Mouse (Mus musculus): Measurements from ENCODE around the gene Rgs6. TPM values are rescaled to one million over a fixed set of nuclear protein-coding genes. Genes with fewer than 3 reads are reported as not detected.

Gene Rgs6
- total RNA-seq (2015; ENCODE audit: low replicate concordance) (1.3 TPM in 1 of 2 replicates, not detected in the other), total RNA-seq (2017; ENCODE audit: low replicate concordance) (0.42 and 0.51 TPM in 2 replicates)

DNA sequence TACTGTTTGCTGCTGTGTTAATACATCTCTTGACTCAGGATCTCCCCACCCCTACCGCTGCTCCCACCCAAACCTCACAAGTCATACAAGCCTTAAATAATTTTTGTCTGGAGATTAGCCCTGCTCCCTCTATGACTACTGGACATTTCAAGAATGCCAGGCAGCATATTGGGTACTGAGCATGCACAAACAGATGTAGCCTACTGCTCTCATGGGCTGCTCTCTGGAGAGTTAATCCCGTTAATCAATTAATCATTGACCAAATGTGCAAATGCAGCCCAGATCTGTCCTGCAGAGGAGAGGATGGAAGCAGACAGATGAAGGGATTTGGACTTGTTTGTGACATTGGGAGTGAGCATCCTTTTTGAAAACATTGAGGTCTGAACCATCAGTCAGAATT lies at the start of gene Rgs6:
TSS of gene Rgs6 (plus strand) at position 276 of the 400 bp plus-strand sequence.
- no peak for ATAC-seq (replicated peaks; ENCODE audit: low FRiP score, poor library complexity, severe bottlenecking)

DNA sequence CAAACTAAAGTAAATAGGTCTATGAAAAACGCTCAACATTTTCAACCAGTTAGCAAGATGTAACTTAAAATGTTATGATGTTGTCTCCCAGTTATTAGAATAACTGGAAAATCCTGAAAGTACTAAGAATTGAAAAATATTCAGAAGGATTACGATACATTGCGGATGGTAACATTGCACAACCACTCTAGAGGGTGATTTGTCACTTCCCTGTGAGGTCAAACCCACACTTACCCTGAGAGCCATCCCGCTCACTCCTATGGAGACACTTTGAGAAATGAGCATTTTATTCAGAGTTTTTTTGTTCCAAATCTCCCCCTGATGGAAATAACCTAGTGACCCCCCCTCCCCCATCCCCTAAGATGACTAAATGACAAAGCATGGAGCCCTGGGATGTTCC lies 41.0 kb upstream of the Rgs6 start:
- ATAC-seq (replicated peaks; ENCODE audit: low FRiP score, poor library complexity, severe bottlenecking): no peak

DNA sequence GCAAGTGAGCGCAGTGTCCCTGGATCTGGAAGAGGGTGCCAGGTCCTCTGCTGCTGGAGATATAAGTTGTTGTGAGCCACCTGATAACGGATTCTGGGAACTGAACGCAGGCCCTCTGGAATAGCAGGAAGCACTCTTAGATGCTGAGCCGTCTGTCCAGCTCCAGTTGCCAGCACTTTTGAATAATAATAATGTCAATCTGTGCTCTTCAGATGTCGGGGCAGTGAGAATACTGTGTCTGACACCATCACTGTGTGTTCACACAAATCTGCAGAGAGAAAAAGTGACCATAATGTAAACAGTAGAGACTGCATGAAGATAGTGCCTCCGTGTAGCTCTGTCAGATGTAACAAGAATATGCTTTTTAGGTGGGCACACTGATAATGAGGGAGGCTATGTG lies 38.9 kb upstream of the Rgs6 start:
- ATAC-seq (replicated peaks; ENCODE audit: low FRiP score, poor library complexity, severe bottlenecking): no peak

- no peak for ATAC-seq (replicated peaks; ENCODE audit: low FRiP score, poor library complexity, severe bottlenecking)
Observed at GRCm38 (mm10) chr12:82550076-82550475, 38.0 kb upstream of the Rgs6 start.

GRCm38 (mm10) chr12:82552376-82552775 lies 35.7 kb upstream of the Rgs6 start:
- ATAC-seq (replicated peaks; ENCODE audit: low FRiP score, poor library complexity, severe bottlenecking): no peak

DNA sequence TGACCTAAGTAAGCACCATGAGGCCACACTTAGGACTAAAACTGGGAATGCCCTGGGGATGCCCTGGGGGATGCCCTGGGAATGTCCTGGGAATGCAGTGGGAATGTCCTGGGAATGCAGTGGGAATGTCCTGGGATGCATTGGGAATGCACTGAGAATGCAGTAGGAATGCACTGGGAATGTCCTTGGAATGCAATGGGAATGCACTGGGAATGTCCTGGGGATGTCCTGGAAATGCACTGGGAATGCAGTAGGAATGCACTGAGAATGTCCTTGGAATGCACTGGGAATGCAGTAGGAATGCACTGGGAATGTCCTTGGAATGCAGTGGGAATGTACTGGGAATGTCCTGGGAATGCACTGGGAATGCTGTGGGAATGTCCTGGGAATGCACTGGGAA lies 25.2 kb upstream of the Rgs6 start:
- ATAC-seq (replicated peaks; ENCODE audit: low FRiP score, poor library complexity, severe bottlenecking): no peak

GRCm38 (mm10) chr12:82568370-82568769 lies 19.7 kb upstream of the Rgs6 start:
- no peak for ATAC-seq (replicated peaks; ENCODE audit: low FRiP score, poor library complexity, severe bottlenecking)

DNA sequence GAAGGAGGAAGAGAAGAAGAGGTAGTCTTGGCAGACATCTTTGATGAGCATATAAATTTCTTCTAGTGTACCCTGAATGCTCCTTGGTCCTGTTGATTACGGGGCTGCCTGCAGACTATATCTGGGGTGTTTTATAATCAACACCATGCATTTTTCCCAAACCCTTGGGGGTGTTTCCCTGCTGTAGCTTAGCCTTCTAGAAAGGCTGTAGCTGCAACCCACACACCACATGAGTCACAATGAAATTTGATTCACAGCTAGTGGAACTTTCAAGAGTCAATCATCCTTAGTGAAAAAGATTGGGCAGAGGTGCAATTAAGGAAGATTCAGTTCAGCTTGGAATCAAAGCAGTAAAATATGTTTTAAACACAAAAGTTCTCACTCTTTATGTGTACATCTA lies 15.4 kb upstream of the Rgs6 start:
- no peak for ATAC-seq (replicated peaks; ENCODE audit: low FRiP score, poor library complexity, severe bottlenecking)

DNA sequence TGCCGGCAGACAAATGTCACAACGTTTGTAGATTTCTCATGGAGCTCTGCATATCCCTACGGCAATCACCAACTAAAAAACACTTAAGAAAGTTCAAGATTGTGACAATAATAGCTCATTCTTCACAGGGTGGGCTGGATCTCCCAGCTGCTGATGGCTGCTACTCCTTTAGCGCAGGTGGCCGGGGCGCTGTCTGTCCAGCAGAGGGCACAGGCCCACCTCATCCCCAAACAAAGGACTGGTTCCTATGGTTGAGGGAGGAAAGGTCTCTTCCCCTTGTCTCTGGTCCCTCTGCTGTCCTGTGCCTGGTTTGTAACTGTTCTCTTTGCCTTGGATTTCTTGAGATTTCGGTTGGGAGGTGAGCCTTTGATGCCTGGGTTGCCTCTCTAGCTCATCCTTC lies 1.5 kb upstream of the Rgs6 start:
- ATAC-seq (replicated peaks; ENCODE audit: low FRiP score, poor library complexity, severe bottlenecking): no peak

- ATAC-seq (replicated peaks; ENCODE audit: low FRiP score, poor library complexity, severe bottlenecking): no peak
Observed at GRCm38 (mm10) chr12:82587348-82587895, 670 bp upstream of the Rgs6 start.

GRCm38 (mm10) chr12:82588846-82589630 lies 946 bp downstream of the Rgs6 start:
- no peak for ATAC-seq (replicated peaks; ENCODE audit: low FRiP score, poor library complexity, severe bottlenecking)

DNA sequence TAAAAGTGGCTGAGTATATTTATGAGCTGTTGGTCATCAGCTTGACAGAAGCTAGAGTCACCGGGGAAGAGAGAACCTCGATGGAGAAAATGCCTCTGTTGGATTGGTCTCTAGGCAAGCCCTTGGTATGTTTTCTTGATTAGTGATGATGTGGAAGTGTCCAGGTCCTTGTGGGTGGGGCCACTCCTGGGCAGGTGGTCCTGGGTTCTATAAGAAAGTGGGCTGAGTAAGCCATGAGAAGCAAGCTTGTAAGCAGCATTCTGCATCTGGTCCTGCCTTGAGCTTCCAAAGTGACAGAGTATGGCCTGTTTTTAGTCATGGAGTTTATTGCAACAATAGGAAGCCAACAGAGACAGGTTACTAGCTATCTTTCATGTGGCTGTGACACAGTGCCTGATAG lies 10.9 kb downstream of the Rgs6 start:
- ATAC-seq (replicated peaks; ENCODE audit: low FRiP score, poor library complexity, severe bottlenecking): no peak

DNA sequence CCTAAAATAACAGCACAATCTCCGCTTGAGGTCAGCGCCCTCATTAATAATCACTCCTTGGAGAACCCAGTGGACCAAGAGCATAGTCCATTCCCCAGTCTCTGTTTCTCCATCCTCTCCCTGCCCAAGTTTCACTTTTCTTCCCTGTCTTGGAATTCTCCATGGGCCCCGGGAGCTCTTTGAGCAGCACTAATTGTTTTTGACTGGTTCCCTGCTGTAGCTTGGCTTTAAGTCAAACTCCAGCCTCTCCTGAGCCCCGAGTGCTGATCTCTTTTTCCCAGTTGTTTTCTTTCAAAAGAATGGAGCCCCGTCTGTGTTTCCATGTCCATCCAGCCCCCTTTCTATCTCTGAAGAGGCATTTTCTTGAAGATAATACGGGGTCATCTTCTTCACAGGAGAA lies 12.3 kb downstream of the Rgs6 start:
- ATAC-seq (replicated peaks; ENCODE audit: low FRiP score, poor library complexity, severe bottlenecking): no peak

DNA sequence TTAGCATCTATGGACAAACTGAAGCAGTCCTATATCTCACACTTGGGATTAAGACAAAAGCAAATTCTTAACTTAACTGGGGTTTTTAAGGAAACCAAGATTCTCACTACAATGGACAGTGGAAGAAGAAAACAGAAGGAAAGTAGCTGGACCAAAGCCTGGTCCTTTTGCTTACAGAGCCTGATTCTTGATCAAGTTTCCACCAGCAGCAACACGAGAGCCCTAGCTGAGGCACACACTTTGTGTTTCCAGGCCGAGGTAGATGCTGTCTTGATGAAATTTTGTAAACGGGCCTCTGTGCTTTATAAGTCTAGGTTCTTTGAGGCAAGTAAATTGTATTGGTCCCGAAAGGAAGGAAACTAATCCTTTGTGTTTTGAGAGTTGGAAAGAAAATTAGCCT lies 14.7 kb downstream of the Rgs6 start:
- no peak for ATAC-seq (replicated peaks; ENCODE audit: low FRiP score, poor library complexity, severe bottlenecking)

DNA sequence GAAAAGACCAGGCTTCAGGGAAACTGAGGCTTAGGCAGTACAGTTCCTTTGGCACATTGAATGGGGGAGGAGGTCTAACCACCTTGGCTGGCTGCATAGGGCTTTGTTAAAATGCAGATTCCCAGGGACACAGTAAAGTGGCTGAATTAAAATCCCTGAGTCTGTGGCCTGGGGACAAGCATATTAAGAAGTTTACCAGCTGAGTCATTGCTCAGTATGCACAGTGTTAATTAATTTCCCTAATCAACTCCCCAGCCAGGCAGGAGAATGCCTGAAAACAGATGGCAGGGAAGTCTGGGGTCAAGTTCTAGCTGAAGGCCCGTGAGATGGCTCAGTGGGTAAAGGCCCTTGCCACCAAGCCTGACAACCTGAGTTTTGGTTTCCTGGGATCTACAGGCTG lies 15.2 kb downstream of the Rgs6 start:
- ATAC-seq (replicated peaks; ENCODE audit: low FRiP score, poor library complexity, severe bottlenecking): no peak

DNA sequence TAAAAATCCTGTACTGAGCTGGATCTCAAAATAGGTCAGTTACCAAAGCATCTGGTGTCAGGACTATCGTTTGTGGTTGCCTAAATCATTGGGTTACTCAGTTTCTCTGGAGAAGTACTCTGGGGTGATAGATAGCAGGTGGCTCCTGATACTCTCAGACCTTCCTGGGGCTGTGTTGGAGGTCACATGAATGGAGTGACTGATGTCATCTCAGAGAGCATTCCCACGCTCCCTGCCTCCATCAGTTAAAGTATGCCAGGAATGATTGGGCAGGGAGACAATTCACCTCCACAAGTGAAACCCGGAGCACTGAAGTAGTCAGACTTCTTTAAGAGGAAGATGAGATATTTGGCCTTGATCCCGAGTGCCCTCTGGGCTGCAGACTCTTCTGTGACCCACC lies 15.9 kb downstream of the Rgs6 start:
- no peak for ATAC-seq (replicated peaks; ENCODE audit: low FRiP score, poor library complexity, severe bottlenecking)

DNA sequence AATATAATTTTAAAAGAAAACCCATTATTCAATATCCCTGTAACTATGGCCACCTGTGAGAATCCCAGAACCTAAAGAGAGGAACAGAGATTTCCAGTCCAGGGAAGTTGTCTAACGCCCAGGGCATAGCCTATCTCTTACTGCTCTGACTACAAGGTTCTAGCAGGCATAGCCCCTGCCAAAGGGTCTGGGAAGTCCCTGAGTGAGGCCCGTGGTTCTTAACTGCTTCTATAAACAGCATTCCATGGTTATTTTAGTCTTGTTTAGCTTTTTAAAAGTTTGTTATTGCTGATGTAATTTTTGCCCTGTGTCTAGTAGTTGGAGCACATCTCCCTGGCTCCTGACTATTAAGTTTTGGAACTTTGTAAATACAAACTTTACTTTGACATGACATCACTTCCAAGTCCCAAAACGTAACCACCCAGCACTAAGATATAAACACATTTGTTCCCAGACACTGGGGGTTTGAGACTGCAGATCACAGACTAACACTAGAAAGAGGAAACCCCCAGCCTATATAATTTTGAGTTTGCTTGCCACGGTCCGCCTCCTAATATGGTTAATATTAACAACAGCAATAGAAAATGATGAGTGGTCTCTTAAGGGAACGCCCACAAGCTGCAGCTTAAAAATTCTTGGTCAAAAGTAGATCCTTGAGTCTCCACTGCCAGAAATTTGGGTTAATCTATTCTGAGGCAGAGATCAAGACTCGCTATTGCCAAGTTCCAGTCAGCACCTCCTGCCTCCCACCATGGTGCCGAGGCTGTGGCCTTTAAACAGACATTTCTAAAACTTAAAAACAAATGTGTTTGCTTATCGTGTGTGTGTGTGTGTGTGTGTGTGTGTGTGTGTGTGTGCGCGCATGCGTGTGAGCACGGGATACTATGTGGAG lies 24.9 kb downstream of the Rgs6 start:
- ATAC-seq (replicated peaks; ENCODE audit: low FRiP score, poor library complexity, severe bottlenecking): no peak

DNA sequence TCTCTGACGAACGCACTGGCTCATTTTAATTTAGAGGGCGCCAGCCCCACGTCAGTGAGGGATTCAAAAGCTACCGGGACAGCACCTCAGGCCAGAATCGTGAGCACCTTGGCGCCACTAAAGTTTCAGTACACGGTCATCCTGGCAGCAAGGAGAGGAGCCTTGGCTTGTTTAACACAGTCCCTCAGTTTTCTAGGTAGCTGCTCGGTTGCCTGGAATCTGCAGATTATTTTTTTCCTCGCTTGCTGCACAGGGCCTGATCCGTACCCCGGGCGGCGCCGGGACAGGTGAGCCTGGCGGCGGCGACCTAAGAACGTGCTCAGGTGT lies 28.4 kb downstream of the Rgs6 start:
- no peak for ATAC-seq (replicated peaks; ENCODE audit: low FRiP score, poor library complexity, severe bottlenecking)

- no peak for ATAC-seq (replicated peaks; ENCODE audit: low FRiP score, poor library complexity, severe bottlenecking)
Observed at GRCm38 (mm10) chr12:82616813-82617681, 29.0 kb downstream of the Rgs6 start.

Data from erythroblast, adult 5-6 weeks (primary cell).